Mouse (Mus musculus): ENCODE results near the gene Fgfr2.

DNA sequence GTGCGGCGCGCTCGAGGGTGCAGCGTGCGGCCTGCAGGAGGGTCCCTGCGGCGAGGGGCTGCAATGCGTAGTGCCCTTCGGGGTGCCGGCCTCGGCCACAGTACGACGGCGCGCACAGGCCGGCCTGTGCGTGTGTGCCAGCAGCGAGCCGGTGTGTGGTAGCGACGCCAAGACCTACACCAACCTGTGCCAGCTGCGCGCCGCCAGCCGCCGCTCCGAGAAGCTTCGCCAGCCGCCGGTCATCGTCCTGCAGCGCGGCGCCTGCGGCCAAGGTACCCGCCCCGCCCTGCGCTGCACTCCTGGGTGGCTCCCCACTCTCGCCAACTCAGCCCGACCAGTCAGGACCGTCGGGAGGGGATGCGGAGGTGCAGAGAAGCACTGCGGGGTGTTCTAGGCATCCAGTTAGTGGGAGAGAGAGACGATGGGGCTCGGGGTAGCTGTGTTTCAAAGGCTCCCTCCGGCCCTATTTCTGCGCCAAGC, 2186.6 kb downstream of the Fgfr2 start:
- TF ChIP-seq POLR2A (IDR thresholded peaks at IDR 0.05; ENCODE audit: insufficient read length, low read depth) (no peak), MYOD1 (IDR thresholded peaks at IDR 0.05; ENCODE audit: control insufficient read depth in 1 of 3, insufficient read length in 2 of 3, low read depth in 2 of 3) (no peak), TCF12 (IDR thresholded peaks at IDR 0.05; ENCODE audit: insufficient read depth, poor library complexity, severe bottlenecking) (no peak), MAX (IDR thresholded peaks at IDR 0.05; ENCODE audit: low read depth) (no peak), E2F4 (IDR thresholded peaks at IDR 0.05; ENCODE audit: insufficient read depth) (no peak), USF1 (IDR thresholded peaks at IDR 0.05; ENCODE audit: low read depth) (no peak), CEBPB (IDR thresholded peaks at IDR 0.05; ENCODE audit: insufficient read depth, poor library complexity, severe bottlenecking) (no peak), TCF3 (IDR thresholded peaks at IDR 0.05; ENCODE audit: insufficient read length, low read depth) (no peak), MYOG (IDR thresholded peaks at IDR 0.05; ENCODE audit: control insufficient read depth in 1 of 3, insufficient read depth in 1 of 3, insufficient read length in 2 of 3, low read depth in 2 of 3) (no peak), REST (IDR thresholded peaks at IDR 0.05; ENCODE audit: insufficient read depth, insufficient read length) (no peak)
